Mouse (Mus musculus) liver, embryonic 14.5 days (tissue): ENCODE data around the gene Pold2. TPM values are rescaled to one million over a fixed set of nuclear protein-coding genes. Genes with fewer than 3 reads are reported as not detected.

Experiments
- ATAC-seq: fragments of 200-750 bp; cut with Nextera tagmentation; 2 replicates; pipeline ENCODE4 v1.8.0; 2017; ENCODE audit warnings: moderate number of reproducible peaks, mild to moderate bottlenecking, moderate library complexity; ENCODE audit not compliant: insufficient read depth
- DNase-seq, 3 experiments: peaks; one replicate each; pipeline ENCODE4 v3.0.0-alpha.2; 2012 to 2013; ENCODE audit warnings: low read depth in 3 of 3, low spot score in 3 of 3
- H3K27ac ChIP-seq: fragments of 300-500 bp; sonication (generic); 2 replicates; pipeline ENCODE4 v1.5.1; 2014; ENCODE audit warnings: moderate library complexity, mild to moderate bottlenecking, control low read depth, inconsistent platforms
- H3K27me3 ChIP-seq: fragments of 300-500 bp; sonication (generic); 2 replicates; pipeline ENCODE4 v1.6.1; 2014; ENCODE audit warnings: mild to moderate bottlenecking, low read length, moderate library complexity; ENCODE audit not compliant: control insufficient read depth, insufficient read depth
- H3K36me3 ChIP-seq: fragments of 300-500 bp; sonication (generic); replicated peaks from 2 replicates; pipeline ENCODE4 v1.6.1; 2014; ENCODE audit warnings: low read depth; ENCODE audit not compliant: control insufficient read depth, insufficient read depth
- H3K4me1 ChIP-seq, 2 experiments: fragments of 200-500 bp in 1 of 2; fragments of 300-500 bp in 1 of 2; sonication (generic) in 1 of 2; replicated peaks; 2 replicates each; pipeline ENCODE4 v1.6.1; 2012 to 2014; ENCODE audit warnings: antibody characterized with exemption in 1 of 2, inconsistent platforms in 1 of 2, low read length in 1 of 2; ENCODE audit not compliant: control insufficient read depth in 2 of 2, insufficient read depth in 2 of 2
- H3K4me2 ChIP-seq: fragments of 300-500 bp; sonication (generic); 2 replicates; pipeline ENCODE4 v1.6.1; 2014; ENCODE audit warnings: low read depth, mild to moderate bottlenecking, control low read depth, moderate library complexity
- H3K4me3 ChIP-seq, 2 experiments: fragments of 200-500 bp in 1 of 2; fragments of 300-500 bp in 1 of 2; sonication (generic) in 1 of 2; 2 replicates each; pipeline ENCODE4 v1.5.1; 2012 to 2014; ENCODE audit warnings: low read depth in 2 of 2, low read length in 2 of 2, mild to moderate bottlenecking in 2 of 2, control low read depth in 1 of 2, inconsistent platforms in 1 of 2, moderate library complexity in 1 of 2; ENCODE audit not compliant: insufficient read depth in 1 of 2
- H3K9ac ChIP-seq: fragments of 300-500 bp; sonication (generic); replicated peaks from 2 replicates; pipeline ENCODE4 v1.6.1; 2014; ENCODE audit warnings: mild to moderate bottlenecking, control low read depth, moderate library complexity
- H3K9me3 ChIP-seq: fragments of 300-500 bp; sonication (generic); 2 replicates; pipeline ENCODE4 v1.6.1; 2016; ENCODE audit warnings: low read length, mixed read lengths; ENCODE audit not compliant: control insufficient read depth
- CTCF ChIP-seq: IDR thresholded peaks from 2 replicates; pipeline ENCODE4 v1.5.1; 2016; ENCODE audit warnings: antibody characterized with exemption, low read depth, control low read depth
- EP300 ChIP-seq: IDR thresholded peaks from 2 replicates; pipeline ENCODE4 v1.6.1; 2016; ENCODE audit warnings: antibody characterized with exemption, low read depth
- WGBS: fragments of 180-500 bp; shearing (Covaris S2); extraction: QIAGEN DNeasy Blood & Tissue Kit; methylation state at CpG from one replicate; pipeline ENCODE4 v1.1.7; 2014; ENCODE audit not compliant: insufficient replicate concordance; 5-methylcytosine and 5-hydroxymethylcytosine counted together
- polyA plus RNA-seq, 2 experiments: library from polyadenylated mRNA; depleted of rRNA in 1 of 2; stranded (reverse) in 1 of 2; unstranded in 1 of 2; fragments of >200 nt; fragmentation: Nextera tagmentation in 1 of 2; extraction: Ambion mirVana in 1 of 2; gene quantifications; 2 replicates each; pipeline versions ENCODE4 v1.2.1 to v1.2.3; 2012 to 2014

The Pold2 gene
- polyA plus RNA-seq, 2 experiments = 54.8 to 58.7 TPM

GRCm38 (mm10) chr11:5867196-5867595 lies 10.9 kb downstream of the Pold2 start:
- Histone ChIP-seq H3K36me3 (peaks cover 6% of the 10 kb centered on the region; the same call in 1 of the 2 replicates), H3K4me1 (no peaks in the 10 kb centered on the region), H3K27me3 (peaks cover 9% of the 10 kb centered on the region), H3K4me3 (no peak overlapping the region), H3K9me3 (no peaks in the 10 kb centered on the region), H3K9ac (no peak overlapping the region), H3K4me2 (no peak overlapping the region), H3K27ac (no peak overlapping the region)
- DNase-seq (no peak), ATAC-seq (no peak)
- WGBS = 84% methylated on average over 2 of the region's 2 CpGs
- TF ChIP-seq CTCF = no peak
- no peak for TF ChIP-seq EP300

GRCm38 (mm10) chr11:5862394-5863105 lies 15.5 kb downstream of the Pold2 start:
- Histone ChIP-seq H3K27me3 (peaks cover 22% of the 10 kb centered on the region), H3K4me1 (0 out of 4 replicates have a peak, but pooled peaks cover 0 to 3% of the 10 kb centered on the region in 2 experiments), H3K9me3 (no peaks in the 10 kb centered on the region), H3K36me3 (no peaks in the 10 kb centered on the region), H3K4me2 (peak overlapping the region; percentile 56), H3K9ac (no peak overlapping the region), H3K4me3 (peak overlapping the region; percentile 22 to 45), H3K27ac (no peak overlapping the region)
- DNase-seq (no peak), ATAC-seq (no peak)
- TF ChIP-seq EP300 = no peak
- no peak for TF ChIP-seq CTCF
- WGBS = 12% methylated on average over 15 of the region's 15 CpGs

GRCm38 (mm10) chr11:5861678-5862393 lies 16.3 kb downstream of the Pold2 start, which contains the start of gene Aebp1:
TSS of gene Aebp1 (plus strand) at chr11:5861947.
- H3K9me3 ChIP-seq = no peaks in the 10 kb centered on the region
- H3K9ac ChIP-seq = no peak within 1 kb of the TSS
- no peak within 1 kb of the TSS for H3K27ac ChIP-seq
- H3K4me3 ChIP-seq = peak within 1 kb of the TSS; percentile 22 to 45
- TF ChIP-seq EP300 = no peak
- TF ChIP-seq CTCF = no peak
- WGBS = 2% methylated on average over 51 of the region's 59 CpGs
- 0 out of 4 replicates have a peak, but pooled peaks cover 0 to 3% of the 10 kb centered on the region in 2 experiments for H3K4me1 ChIP-seq
- H3K4me2 ChIP-seq = peak within 1 kb of the TSS; percentile 56
- ATAC-seq = peak; percentile 42; the same call in 1 of the 2 replicates
- H3K36me3 ChIP-seq = no peaks in the 10 kb centered on the region
- no peak for DNase-seq
- peaks cover 22% of the 10 kb centered on the region for H3K27me3 ChIP-seq

GRCm38 (mm10) chr11:5860639-5861038 lies 17.5 kb downstream of the Pold2 start:
- 45% methylated on average over 6 of the region's 6 CpGs for WGBS
- Histone ChIP-seq H3K27ac (no peak overlapping the region), H3K36me3 (no peaks in the 10 kb centered on the region), H3K9ac (no peak overlapping the region), H3K27me3 (peaks cover 22% of the 10 kb centered on the region), H3K4me3 (no peak overlapping the region), H3K9me3 (no peaks in the 10 kb centered on the region), H3K4me1 (0 out of 4 replicates have a peak, but pooled peaks cover 0 to 3% of the 10 kb centered on the region in 2 experiments), H3K4me2 (no peak overlapping the region)
- ATAC-seq (no peak), DNase-seq (no peak)
- TF ChIP-seq EP300 = no peak
- no peak for TF ChIP-seq CTCF

GRCm38 (mm10) chr11:5859883-5860550 lies 18.1 kb downstream of the Pold2 start:
- 66% methylated on average over 13 of the region's 13 CpGs for WGBS
- Histone ChIP-seq H3K4me1 (0 out of 4 replicates have a peak, but pooled peaks cover 0 to 3% of the 10 kb centered on the region in 2 experiments), H3K27ac (no peak overlapping the region), H3K4me2 (no peak overlapping the region), H3K9me3 (no peaks in the 10 kb centered on the region), H3K4me3 (no peak overlapping the region), H3K9ac (no peak overlapping the region), H3K36me3 (no peaks in the 10 kb centered on the region), H3K27me3 (peaks cover 22% of the 10 kb centered on the region)
- DNase-seq (no peak), ATAC-seq (no peak)
- TF ChIP-seq EP300 = no peak
- TF ChIP-seq CTCF = no peak
